Mouse (Mus musculus): ENCODE results near the gene Sgo1. TPM values are rescaled to one million over a fixed set of nuclear protein-coding genes. Genes with fewer than 3 reads are reported as not detected.

Sgo1 gene
- total and polyA plus RNA-seq, 2 experiments: 0.18 TPM; not detected in 1

DNA sequence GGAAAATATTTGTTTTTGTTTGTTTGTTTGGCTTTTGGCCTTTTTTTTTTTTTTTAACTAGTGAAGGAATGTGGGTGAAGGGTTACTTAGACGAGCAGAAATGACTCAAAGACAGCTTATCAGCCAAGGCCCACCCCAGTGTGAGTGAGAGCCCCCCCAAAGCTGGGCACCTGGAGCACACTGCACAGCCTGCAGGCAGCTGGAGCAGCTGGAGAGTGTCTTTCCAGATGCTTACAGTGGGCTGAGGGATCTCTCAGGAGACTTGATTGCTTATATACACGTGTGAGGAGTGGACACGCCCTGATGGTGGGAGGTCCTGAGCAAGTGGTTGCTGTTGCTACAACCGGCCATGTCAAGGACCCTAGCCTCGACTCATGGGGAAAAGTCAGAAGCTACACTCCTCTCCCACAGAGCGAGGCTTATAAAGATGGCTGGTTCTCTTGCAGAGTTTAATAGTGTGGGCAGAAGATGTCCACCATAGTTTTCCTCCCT lies 32.7 kb downstream of the Sgo1 start:
- WGBS: 71% methylated on average over 6 of the region's 6 CpGs
- Histone ChIP-seq H3K27me3 (ENCODE audit: control insufficient read depth, insufficient read depth, low read length) (no peaks in the 10 kb centered on the region), H3K9ac (ENCODE audit: low read depth, low read length) (no peak overlapping the region), H3K4me3 (ENCODE audit: insufficient read depth, low read depth, low read length) (no peak overlapping the region), H3K4me1 (ENCODE audit: control insufficient read depth, insufficient read depth, low read length) (peaks cover 20% of the 10 kb centered on the region), H3K27ac (replicated peaks; ENCODE audit: insufficient read depth, low read depth, low read length) (peak overlapping the region; percentile 58), H3K79me2 (ENCODE audit: control insufficient read depth, insufficient read depth, low read length) (no peaks in the 10 kb centered on the region), H3K36me3 (ENCODE audit: control insufficient read depth, insufficient read depth, low read length) (peaks cover 60% of the 10 kb centered on the region)
- TF ChIP-seq CTCF (IDR thresholded peaks at IDR 0.05; ENCODE audit: low read depth, low read length) (no peak), POLR2A (IDR thresholded peaks at IDR 0.05; ENCODE audit: extremely low read depth, insufficient read depth, low read length) (no peak)
- peak; percentile 40 for DNase-seq (ENCODE audit: extremely low read depth, low read depth, low spot score)

DNA sequence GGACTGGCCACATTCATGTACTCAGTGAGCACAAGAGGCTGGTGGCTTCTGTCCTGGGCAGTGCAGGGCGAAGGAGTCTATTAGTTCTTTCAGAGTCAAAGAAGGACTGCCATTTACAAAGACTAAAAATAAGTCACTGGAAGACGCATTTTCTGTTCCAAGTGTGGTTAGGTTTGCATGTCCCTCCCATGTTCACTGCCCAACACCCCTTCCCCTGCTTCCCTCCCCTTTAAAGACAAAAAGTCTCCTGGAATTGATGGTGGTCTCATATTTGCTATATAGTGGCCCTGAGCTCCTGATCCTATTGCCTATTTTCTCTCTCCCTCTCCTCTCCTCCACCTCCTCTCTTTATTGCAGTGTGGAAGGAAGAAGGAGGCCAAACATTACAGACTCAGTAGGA lies 33.2 kb downstream of the Sgo1 start:
- Histone ChIP-seq H3K79me2 (ENCODE audit: control insufficient read depth, insufficient read depth, low read length) (no peaks in the 10 kb centered on the region), H3K27ac (replicated peaks; ENCODE audit: insufficient read depth, low read depth, low read length) (peak overlapping the region; percentile 58), H3K4me1 (ENCODE audit: control insufficient read depth, insufficient read depth, low read length) (peaks cover 23% of the 10 kb centered on the region), H3K4me3 (ENCODE audit: insufficient read depth, low read depth, low read length) (no peak overlapping the region), H3K27me3 (ENCODE audit: control insufficient read depth, insufficient read depth, low read length) (no peaks in the 10 kb centered on the region), H3K36me3 (ENCODE audit: control insufficient read depth, insufficient read depth, low read length) (peaks cover 57% of the 10 kb centered on the region), H3K9ac (ENCODE audit: low read depth, low read length) (no peak overlapping the region)
- DNase-seq (ENCODE audit: extremely low read depth, low read depth, low spot score): no peak
- WGBS: 87% methylated on average over 2 of the region's 2 CpGs
- TF ChIP-seq POLR2A (IDR thresholded peaks at IDR 0.05; ENCODE audit: extremely low read depth, insufficient read depth, low read length): no peak
- no peak for TF ChIP-seq CTCF (IDR thresholded peaks at IDR 0.05; ENCODE audit: low read depth, low read length)

DNA sequence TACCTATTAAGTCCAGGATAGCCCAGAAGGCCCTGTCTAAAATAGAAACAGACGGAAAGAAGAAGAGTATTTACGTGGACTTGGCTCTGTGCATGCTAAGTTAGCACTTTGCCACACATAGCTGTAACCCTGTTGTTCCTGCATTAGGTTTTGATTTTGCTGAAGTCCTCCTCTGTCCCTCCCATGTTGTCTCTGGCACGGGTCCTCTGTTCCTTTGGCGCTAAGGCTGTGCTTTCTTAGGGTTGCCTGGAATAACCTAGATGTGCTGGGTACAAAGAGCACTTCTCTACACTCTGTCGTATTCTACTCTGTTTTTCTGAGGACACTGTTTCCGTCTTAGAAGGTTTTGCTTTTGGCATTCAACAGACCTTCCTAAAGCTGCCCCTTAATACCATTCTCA lies 34.1 kb downstream of the Sgo1 start:
- H3K36me3 ChIP-seq (ENCODE audit: control insufficient read depth, insufficient read depth, low read length): peaks cover 50% of the 10 kb centered on the region
- peak; percentile 98 for DNase-seq (ENCODE audit: extremely low read depth, low read depth, low spot score)
- H3K27ac ChIP-seq (replicated peaks; ENCODE audit: insufficient read depth, low read depth, low read length): peak overlapping the region; percentile 95
- no peaks in the 10 kb centered on the region for H3K79me2 ChIP-seq (ENCODE audit: control insufficient read depth, insufficient read depth, low read length)
- TF ChIP-seq POLR2A (IDR thresholded peaks at IDR 0.05; ENCODE audit: extremely low read depth, insufficient read depth, low read length): no peak
- TF ChIP-seq CTCF (IDR thresholded peaks at IDR 0.05; ENCODE audit: low read depth, low read length): no peak
- peaks cover 28% of the 10 kb centered on the region for H3K4me1 ChIP-seq (ENCODE audit: control insufficient read depth, insufficient read depth, low read length)
- H3K9ac ChIP-seq (ENCODE audit: low read depth, low read length): no peak overlapping the region; the same call in 1 of the 2 replicates
- no peak overlapping the region for H3K4me3 ChIP-seq (ENCODE audit: insufficient read depth, low read depth, low read length)
- no peaks in the 10 kb centered on the region for H3K27me3 ChIP-seq (ENCODE audit: control insufficient read depth, insufficient read depth, low read length)
- WGBS: 21% methylated on average over 6 of the region's 6 CpGs

DNA sequence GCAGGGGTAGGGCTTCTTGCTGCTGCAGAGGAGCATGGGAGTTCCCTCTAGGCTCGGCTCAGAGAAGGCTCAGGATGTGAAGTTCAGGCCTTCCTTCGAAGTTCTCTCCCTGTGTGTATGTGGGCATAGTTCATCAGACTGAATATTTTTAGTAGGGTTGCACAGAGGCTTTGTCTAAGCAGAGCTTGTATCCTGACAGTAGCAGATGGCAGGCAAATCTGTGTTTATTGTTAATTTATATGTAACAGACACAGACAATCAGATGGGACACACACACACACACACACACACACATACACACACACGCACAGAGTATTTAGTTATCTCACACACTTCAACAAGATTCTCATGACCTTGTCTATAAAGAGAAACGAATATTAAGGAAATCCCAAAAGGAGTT lies 34.5 kb downstream of the Sgo1 start:
- Histone ChIP-seq H3K27me3 (ENCODE audit: control insufficient read depth, insufficient read depth, low read length) (no peaks in the 10 kb centered on the region), H3K9ac (ENCODE audit: low read depth, low read length) (peak overlapping the region; percentile 51), H3K79me2 (ENCODE audit: control insufficient read depth, insufficient read depth, low read length) (no peaks in the 10 kb centered on the region), H3K36me3 (ENCODE audit: control insufficient read depth, insufficient read depth, low read length) (peaks cover 45% of the 10 kb centered on the region), H3K4me3 (ENCODE audit: insufficient read depth, low read depth, low read length) (no peak overlapping the region), H3K4me1 (ENCODE audit: control insufficient read depth, insufficient read depth, low read length) (peaks cover 29% of the 10 kb centered on the region), H3K27ac (replicated peaks; ENCODE audit: insufficient read depth, low read depth, low read length) (peak overlapping the region; percentile 95)
- DNase-seq (ENCODE audit: extremely low read depth, low read depth, low spot score): no peak
- WGBS: 61% methylated on average over 4 of the region's 4 CpGs
- no peak for TF ChIP-seq POLR2A (IDR thresholded peaks at IDR 0.05; ENCODE audit: extremely low read depth, insufficient read depth, low read length)
- TF ChIP-seq CTCF (IDR thresholded peaks at IDR 0.05; ENCODE audit: low read depth, low read length): no peak

DNA sequence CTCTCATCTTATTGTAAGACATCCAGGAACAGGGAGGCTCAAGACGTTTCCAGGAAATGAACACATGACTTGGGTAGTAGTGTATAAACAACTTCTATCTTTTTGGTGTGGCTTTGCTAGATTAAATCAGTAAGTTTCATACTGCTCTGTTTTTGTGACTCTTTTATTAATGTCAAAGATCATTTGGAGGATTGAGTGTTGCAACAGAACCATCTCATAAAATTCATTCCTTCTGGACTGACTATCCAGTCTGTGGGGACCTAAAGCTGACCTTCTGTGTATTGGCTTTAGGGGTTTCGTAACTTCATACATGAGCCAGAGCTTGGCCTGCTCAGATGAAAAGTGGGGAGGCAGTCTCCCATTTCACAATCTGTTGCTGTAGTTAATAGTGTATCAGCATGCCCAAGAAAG lies 38.9 kb downstream of the Sgo1 start:
- H3K79me2 ChIP-seq (ENCODE audit: control insufficient read depth, insufficient read depth, low read length): no peaks in the 10 kb centered on the region
- H3K9ac ChIP-seq (ENCODE audit: low read depth, low read length): no peak overlapping the region
- H3K36me3 ChIP-seq (ENCODE audit: control insufficient read depth, insufficient read depth, low read length): peaks cover 43% of the 10 kb centered on the region
- DNase-seq (ENCODE audit: extremely low read depth, low read depth, low spot score): peak; percentile 99
- peaks cover 26% of the 10 kb centered on the region for H3K4me1 ChIP-seq (ENCODE audit: control insufficient read depth, insufficient read depth, low read length)
- 15% methylated on average over 2 of the region's 2 CpGs for WGBS
- H3K27ac ChIP-seq (replicated peaks; ENCODE audit: insufficient read depth, low read depth, low read length): peak overlapping the region; percentile 63
- no peak overlapping the region for H3K4me3 ChIP-seq (ENCODE audit: insufficient read depth, low read depth, low read length)
- TF ChIP-seq CTCF (IDR thresholded peaks at IDR 0.05; ENCODE audit: low read depth, low read length) (no peak), POLR2A (IDR thresholded peaks at IDR 0.05; ENCODE audit: extremely low read depth, insufficient read depth, low read length) (no peak)
- no peaks in the 10 kb centered on the region for H3K27me3 ChIP-seq (ENCODE audit: control insufficient read depth, insufficient read depth, low read length)

DNA sequence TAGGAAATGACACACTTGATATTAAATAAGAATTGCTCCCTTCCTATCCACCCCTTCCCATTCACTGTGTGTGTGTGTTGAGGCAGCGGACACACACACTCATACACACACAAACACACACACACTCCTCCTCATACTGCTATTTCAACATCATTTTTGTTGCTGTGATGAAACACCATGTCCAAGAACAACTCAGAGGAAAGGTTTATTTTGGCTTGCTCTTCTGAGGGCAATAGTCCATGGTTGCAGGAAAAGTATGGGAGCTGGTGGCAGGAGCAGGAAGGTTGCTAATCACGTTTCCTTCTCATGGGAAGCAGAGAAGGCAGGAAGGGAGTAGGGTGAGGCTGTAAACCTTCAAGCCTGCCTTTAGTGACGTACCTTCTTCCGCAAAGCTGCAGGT lies 45.8 kb downstream of the Sgo1 start:
- Histone ChIP-seq H3K36me3 (ENCODE audit: control insufficient read depth, insufficient read depth, low read length) (peaks cover 52% of the 10 kb centered on the region), H3K27ac (replicated peaks; ENCODE audit: insufficient read depth, low read depth, low read length) (peak overlapping the region; percentile 97), H3K79me2 (ENCODE audit: control insufficient read depth, insufficient read depth, low read length) (no peaks in the 10 kb centered on the region), H3K9ac (ENCODE audit: low read depth, low read length) (no peak overlapping the region), H3K27me3 (ENCODE audit: control insufficient read depth, insufficient read depth, low read length) (no peaks in the 10 kb centered on the region), H3K4me1 (ENCODE audit: control insufficient read depth, insufficient read depth, low read length) (peaks cover 25% of the 10 kb centered on the region), H3K4me3 (ENCODE audit: insufficient read depth, low read depth, low read length) (no peak overlapping the region)
- peak; percentile 100 for DNase-seq (ENCODE audit: extremely low read depth, low read depth, low spot score)
- TF ChIP-seq CTCF (IDR thresholded peaks at IDR 0.05; ENCODE audit: low read depth, low read length): no peak
- TF ChIP-seq POLR2A (IDR thresholded peaks at IDR 0.05; ENCODE audit: extremely low read depth, insufficient read depth, low read length): no peak
- WGBS: 14% methylated on average over 4 of the region's 4 CpGs
